Mouse (Mus musculus): ENCODE data around the gene Neto2. TPM values are rescaled to one million over a fixed set of nuclear protein-coding genes. Genes with fewer than 3 reads are reported as not detected.

Gene Neto2
- polyA plus RNA-seq (2012; rRNA removed): 37.8 and 42.7 TPM in 2 replicates

DNA sequence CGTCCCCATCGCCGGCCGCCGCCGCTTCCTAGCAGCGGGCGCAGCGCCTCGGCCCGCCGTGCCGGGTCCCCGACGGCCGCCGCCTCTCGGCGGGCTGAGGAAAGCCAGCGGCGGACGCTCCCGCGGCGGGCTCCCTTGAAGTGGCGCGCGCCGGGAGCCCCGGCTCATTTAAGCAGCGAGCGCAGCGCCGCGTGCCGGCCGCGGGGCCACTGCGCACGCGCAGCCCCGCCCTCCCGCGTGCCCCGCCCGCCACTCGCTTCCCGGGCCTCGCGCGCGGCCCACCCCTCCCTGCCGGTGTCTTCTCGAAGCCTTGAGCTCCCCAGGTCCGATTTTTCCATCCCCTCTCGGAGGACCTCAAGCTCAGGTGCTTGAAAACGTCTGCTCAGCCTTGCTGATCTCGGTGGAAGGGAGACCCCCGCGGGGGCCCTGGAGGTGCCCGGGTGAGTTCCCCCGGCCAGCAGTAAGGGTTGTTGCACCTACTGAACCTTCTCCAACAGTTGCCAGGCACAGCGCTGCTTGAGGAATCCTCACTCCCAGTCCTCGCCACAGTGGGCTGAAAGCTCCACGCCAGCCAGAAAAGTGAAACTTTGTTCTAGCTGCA lies at the start of gene Neto2:
Gene Neto2 (minus strand): TSS at position 174 of the 601 bp plus-strand sequence.
- peak; percentile 57; the same call in 1 of the 2 replicates for TF ChIP-seq POLR2A (IDR thresholded peaks at IDR 0.05; ENCODE audit: borderline replicate concordance, insufficient read depth, low read length)
- no peak for TF ChIP-seq CTCF (IDR thresholded peaks at IDR 0.05; ENCODE audit: borderline replicate concordance, insufficient read depth, low read depth, low read length)
- WGBS: under 1% methylated on average over 64 of the region's 65 CpGs
- Histone ChIP-seq H3K27me3 (ENCODE audit: control insufficient read depth, insufficient read depth, low read length) (no peaks in the 10 kb centered on the region), H3K4me1 (ENCODE audit: control insufficient read depth, insufficient read depth, low read length) (no peaks in the 10 kb centered on the region; the same call in 1 of the 2 replicates), H3K27ac (ENCODE audit: insufficient read depth, low read length) (peak within 1 kb of the TSS; percentile 74), H3K4me3 (replicated peaks; ENCODE audit: insufficient read depth, low read depth, low read length) (peak within 1 kb of the TSS; percentile 76)
- peak; percentile 84 to 87 for DNase-seq

DNA sequence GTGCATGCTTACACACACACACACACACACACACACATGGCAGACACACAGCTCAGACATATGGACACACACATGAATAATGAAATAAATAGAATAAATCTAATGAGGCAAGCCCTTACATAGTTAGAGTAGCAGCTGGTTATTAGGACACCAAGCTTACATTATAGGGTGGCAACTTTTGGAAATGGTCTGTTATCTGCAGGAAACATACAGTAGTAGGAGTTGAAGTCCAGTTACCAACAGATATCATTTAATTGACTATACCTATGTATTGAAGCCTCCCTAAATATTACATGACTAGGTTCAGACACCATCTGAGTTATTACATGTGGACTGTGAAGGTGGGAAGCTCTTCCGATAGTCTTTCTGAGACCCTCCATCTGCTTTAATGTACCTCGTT lies 44.3 kb upstream of the Neto2 start:
- H3K27me3 ChIP-seq (ENCODE audit: control insufficient read depth, insufficient read depth, low read length): no peaks in the 10 kb centered on the region
- H3K27ac ChIP-seq (ENCODE audit: insufficient read depth, low read length): no peak overlapping the region
- no peak for TF ChIP-seq POLR2A (IDR thresholded peaks at IDR 0.05; ENCODE audit: borderline replicate concordance, insufficient read depth, low read length)
- no peak for TF ChIP-seq CTCF (IDR thresholded peaks at IDR 0.05; ENCODE audit: borderline replicate concordance, insufficient read depth, low read depth, low read length)
- 98% methylated on average over 2 of the region's 2 CpGs for WGBS
- H3K4me3 ChIP-seq (replicated peaks; ENCODE audit: insufficient read depth, low read depth, low read length): no peak overlapping the region
- H3K4me1 ChIP-seq (ENCODE audit: control insufficient read depth, insufficient read depth, low read length): no peaks in the 10 kb centered on the region
- no peak for DNase-seq

DNA sequence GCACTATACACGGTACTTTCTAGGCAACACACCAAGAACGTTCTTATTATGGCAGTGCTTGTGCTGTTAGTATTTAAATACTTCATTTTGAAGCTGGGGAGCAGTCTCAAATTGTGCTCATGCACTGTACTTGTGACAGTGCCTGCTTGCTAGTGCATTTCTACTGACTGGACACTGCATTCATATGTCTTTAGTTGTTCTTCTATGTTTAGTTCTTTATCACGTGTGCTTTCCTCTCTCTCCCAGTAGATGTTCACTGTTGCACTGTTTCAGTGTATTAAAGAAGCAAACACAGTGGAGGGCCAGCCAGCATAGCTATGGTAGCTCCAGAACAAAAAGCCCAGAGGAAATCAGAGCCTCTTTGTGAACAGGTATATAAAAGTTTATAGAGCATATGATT lies 29.8 kb upstream of the Neto2 start:
- Histone ChIP-seq H3K4me1 (ENCODE audit: control insufficient read depth, insufficient read depth, low read length) (no peaks in the 10 kb centered on the region), H3K27ac (ENCODE audit: insufficient read depth, low read length) (no peak overlapping the region), H3K27me3 (ENCODE audit: control insufficient read depth, insufficient read depth, low read length) (no peaks in the 10 kb centered on the region), H3K4me3 (replicated peaks; ENCODE audit: insufficient read depth, low read depth, low read length) (no peak overlapping the region)
- TF ChIP-seq POLR2A (IDR thresholded peaks at IDR 0.05; ENCODE audit: borderline replicate concordance, insufficient read depth, low read length) (no peak), CTCF (IDR thresholded peaks at IDR 0.05; ENCODE audit: borderline replicate concordance, insufficient read depth, low read depth, low read length) (no peak)
- DNase-seq: no peak
- 85% methylated on average over 3 of the region's 3 CpGs for WGBS

DNA sequence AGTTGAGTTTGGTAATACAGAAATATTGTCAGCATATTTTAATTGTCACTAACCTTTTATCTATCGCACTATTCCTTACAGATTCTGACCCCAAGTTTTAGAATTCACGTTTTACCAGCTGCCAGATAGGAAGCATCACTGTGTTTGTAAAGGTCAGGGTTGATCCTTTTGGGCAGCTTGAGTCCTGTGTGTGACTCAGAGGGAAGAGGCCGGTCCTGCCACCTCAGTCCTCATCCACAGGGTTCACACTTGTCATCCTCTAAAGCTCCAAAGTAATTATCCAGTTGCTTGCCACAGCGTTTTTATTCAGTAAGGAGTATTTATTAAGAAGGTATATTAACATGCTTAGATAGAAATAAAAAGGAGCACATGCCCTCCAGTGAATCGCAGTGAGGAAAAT lies 16.5 kb upstream of the Neto2 start:
- Histone ChIP-seq H3K4me3 (replicated peaks; ENCODE audit: insufficient read depth, low read depth, low read length) (no peak overlapping the region), H3K27ac (ENCODE audit: insufficient read depth, low read length) (no peak overlapping the region), H3K4me1 (ENCODE audit: control insufficient read depth, insufficient read depth, low read length) (no peaks in the 10 kb centered on the region), H3K27me3 (ENCODE audit: control insufficient read depth, insufficient read depth, low read length) (no peaks in the 10 kb centered on the region)
- DNase-seq: no peak
- TF ChIP-seq POLR2A (IDR thresholded peaks at IDR 0.05; ENCODE audit: borderline replicate concordance, insufficient read depth, low read length) (no peak), CTCF (IDR thresholded peaks at IDR 0.05; ENCODE audit: borderline replicate concordance, insufficient read depth, low read depth, low read length) (no peak)
- 87% methylated on average over 5 of the region's 5 CpGs for WGBS

DNA sequence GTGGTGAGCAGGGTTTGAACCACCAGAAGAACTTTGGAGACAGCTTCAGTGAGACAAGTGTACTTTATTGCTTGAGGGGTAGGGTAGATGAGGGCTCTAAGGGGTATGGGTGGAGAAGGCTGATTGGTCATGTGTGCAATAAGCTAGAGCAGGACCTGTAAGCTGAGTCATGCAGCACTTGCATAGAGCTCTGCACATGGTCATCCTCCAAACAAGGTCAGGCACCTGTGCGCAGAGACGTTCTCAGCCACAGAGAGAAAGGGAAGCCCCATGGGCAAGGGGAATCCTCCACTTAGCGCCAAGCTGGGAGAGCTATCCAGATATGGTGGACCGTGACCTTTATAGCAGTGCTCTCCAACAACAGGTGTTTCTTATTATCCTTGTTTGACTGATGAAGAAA lies 16.0 kb upstream of the Neto2 start:
- Histone ChIP-seq H3K27ac (ENCODE audit: insufficient read depth, low read length) (no peak overlapping the region), H3K4me1 (ENCODE audit: control insufficient read depth, insufficient read depth, low read length) (no peaks in the 10 kb centered on the region), H3K27me3 (ENCODE audit: control insufficient read depth, insufficient read depth, low read length) (no peaks in the 10 kb centered on the region), H3K4me3 (replicated peaks; ENCODE audit: insufficient read depth, low read depth, low read length) (no peak overlapping the region)
- WGBS: 80% methylated on average over 4 of the region's 4 CpGs
- TF ChIP-seq POLR2A (IDR thresholded peaks at IDR 0.05; ENCODE audit: borderline replicate concordance, insufficient read depth, low read length): no peak
- TF ChIP-seq CTCF (IDR thresholded peaks at IDR 0.05; ENCODE audit: borderline replicate concordance, insufficient read depth, low read depth, low read length): no peak
- DNase-seq: no peak

DNA sequence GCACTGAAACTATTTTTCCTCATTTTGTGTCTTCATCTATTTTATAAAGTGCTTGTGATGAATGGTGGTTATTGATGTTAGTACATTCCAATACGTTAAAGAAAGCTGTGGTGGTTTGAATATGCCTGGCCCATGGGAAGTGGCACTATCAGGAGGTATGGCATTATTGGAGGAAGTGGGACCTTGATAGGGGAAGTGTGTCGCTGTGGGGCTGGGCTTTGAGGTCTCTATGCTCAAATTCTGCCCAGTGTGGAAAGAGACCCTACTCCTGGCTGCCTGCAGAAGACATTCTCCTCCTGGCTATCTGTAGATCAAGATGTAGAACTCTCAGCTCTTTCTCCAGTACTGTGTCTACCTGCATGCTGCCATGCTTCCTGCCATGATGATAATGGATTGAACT lies 6.3 kb upstream of the Neto2 start:
- no peak for DNase-seq
- WGBS: 81% methylated on average over 2 of the region's 2 CpGs
- Histone ChIP-seq H3K27me3 (ENCODE audit: control insufficient read depth, insufficient read depth, low read length) (no peaks in the 10 kb centered on the region), H3K4me1 (ENCODE audit: control insufficient read depth, insufficient read depth, low read length) (no peaks in the 10 kb centered on the region), H3K4me3 (replicated peaks; ENCODE audit: insufficient read depth, low read depth, low read length) (no peak overlapping the region), H3K27ac (ENCODE audit: insufficient read depth, low read length) (no peak overlapping the region)
- TF ChIP-seq CTCF (IDR thresholded peaks at IDR 0.05; ENCODE audit: borderline replicate concordance, insufficient read depth, low read depth, low read length): no peak
- TF ChIP-seq POLR2A (IDR thresholded peaks at IDR 0.05; ENCODE audit: borderline replicate concordance, insufficient read depth, low read length): no peak

DNA sequence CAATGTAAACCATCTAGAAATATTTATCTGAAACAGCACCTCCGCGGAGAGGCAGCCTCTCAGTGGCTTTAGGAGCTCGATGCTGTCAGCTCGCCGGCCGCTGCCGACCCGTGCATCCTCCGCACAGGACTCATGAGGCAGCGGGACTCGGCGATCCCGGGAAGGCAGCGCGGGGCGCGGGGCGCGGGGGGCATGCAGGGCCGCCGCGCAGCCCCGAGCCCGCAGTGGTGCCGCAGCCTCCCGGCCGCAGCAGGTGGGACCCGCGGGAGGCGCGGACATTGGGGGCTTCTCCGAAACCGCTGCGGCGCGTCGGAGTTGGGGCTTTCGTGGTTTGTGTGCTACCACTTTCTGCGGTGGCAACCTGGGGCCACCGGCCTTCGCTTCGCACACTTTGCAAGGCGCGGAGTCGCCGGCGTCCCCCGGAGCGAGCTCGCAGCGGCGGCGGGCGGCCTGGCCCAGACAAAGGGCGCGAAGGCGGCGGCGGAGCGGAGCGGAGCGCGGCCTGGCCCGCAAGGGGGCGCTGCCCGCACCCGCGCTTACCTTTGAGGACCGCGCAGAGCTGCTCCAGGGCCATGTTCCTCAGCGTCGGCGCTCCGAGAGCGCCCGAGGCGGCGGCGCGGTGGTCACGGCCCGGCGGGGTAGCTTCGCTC lies 498 bp downstream of the Neto2 start:
- no peaks in the 10 kb centered on the region for H3K27me3 ChIP-seq (ENCODE audit: control insufficient read depth, insufficient read depth, low read length)
- WGBS: 1% methylated on average over 84 of the region's 84 CpGs
- TF ChIP-seq CTCF (IDR thresholded peaks at IDR 0.05; ENCODE audit: borderline replicate concordance, insufficient read depth, low read depth, low read length) (peak; percentile 53; the same call in 1 of the 2 replicates), POLR2A (IDR thresholded peaks at IDR 0.05; ENCODE audit: borderline replicate concordance, insufficient read depth, low read length) (no peak)

GRCm38 (mm10) chr8:85699051-85699450 lies 1.7 kb downstream of the Neto2 start:
- Histone ChIP-seq H3K4me1 (ENCODE audit: control insufficient read depth, insufficient read depth, low read length) (no peaks in the 10 kb centered on the region; the same call in 1 of the 2 replicates), H3K4me3 (replicated peaks; ENCODE audit: insufficient read depth, low read depth, low read length) (peak overlapping the region; percentile 1), H3K27ac (ENCODE audit: insufficient read depth, low read length) (no peak overlapping the region), H3K27me3 (ENCODE audit: control insufficient read depth, insufficient read depth, low read length) (no peaks in the 10 kb centered on the region)
- peak; percentile 83 to 86 for DNase-seq
- 1% methylated on average over 6 of the region's 6 CpGs for WGBS
- TF ChIP-seq POLR2A (IDR thresholded peaks at IDR 0.05; ENCODE audit: borderline replicate concordance, insufficient read depth, low read length) (peak; percentile 9; the same call in 1 of the 2 replicates), CTCF (IDR thresholded peaks at IDR 0.05; ENCODE audit: borderline replicate concordance, insufficient read depth, low read depth, low read length) (peak; percentile 95)

More for the DNA sequence above, 498 bp downstream of the Neto2 start:
- DNase-seq: peak; percentile 76 to 79
- no peaks in the 10 kb centered on the region; the same call in 1 of the 2 replicates for H3K4me1 ChIP-seq (ENCODE audit: control insufficient read depth, insufficient read depth, low read length)
- H3K4me3 ChIP-seq (replicated peaks; ENCODE audit: insufficient read depth, low read depth, low read length): peak overlapping the region; percentile 76
- H3K27ac ChIP-seq (ENCODE audit: insufficient read depth, low read length): peak overlapping the region; percentile 74

Measured in cerebellum, adult 2 months (tissue).